Mouse (Mus musculus) bone marrow macrophage, adult 2 months (primary cell): ENCODE data around the gene Cnpy3.

Experiments
- CTCF ChIP-seq: IDR thresholded peaks from 2 replicates; pipeline ENCODE4 v1.5.1; 2012; ENCODE audit warnings: low read depth, mild to moderate bottlenecking, low read length, moderate library complexity
- POLR2A ChIP-seq: IDR thresholded peaks from 2 replicates; pipeline ENCODE4 v1.6.1; 2012; ENCODE audit warnings: mild to moderate bottlenecking, low read depth, low read length, borderline replicate concordance

- TF ChIP-seq CTCF (no peak), POLR2A (no peak)
These were observed 19.0 kb upstream of the Cnpy3 start for GRCm38 (mm10) chr17:46771025-46771424.
